Mouse (Mus musculus): ENCODE data around the gene Gtf2a2.
"Not testable (repeated sequence)": the region's sequence is repeated elsewhere in the genome, so short reads cannot be mapped to it uniquely, and the experiment has no call there.

Gtf2a2 gene

DNA sequence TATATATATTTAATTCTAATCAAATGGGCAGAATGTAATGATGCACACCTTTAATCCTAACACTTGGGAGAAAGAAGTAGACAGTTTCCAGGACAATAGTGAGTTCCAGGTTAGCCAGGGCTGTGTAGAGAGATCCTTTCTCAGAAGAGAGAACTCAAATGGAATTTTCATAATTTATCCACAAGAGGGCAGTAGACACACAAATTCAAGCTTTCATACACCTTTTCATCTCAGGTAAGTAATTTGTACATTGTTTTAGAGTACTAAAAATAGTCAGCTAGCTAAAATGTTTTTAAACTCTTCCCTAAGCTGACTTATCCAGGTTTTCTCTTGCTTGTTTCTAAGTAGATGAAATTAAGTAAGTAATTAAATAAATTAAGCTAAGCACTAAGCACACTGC is 6.5 kb downstream of the Gtf2a2 start:
- DNase-seq (ENCODE audit: low spot score in 2 of 2): no peak

DNA sequence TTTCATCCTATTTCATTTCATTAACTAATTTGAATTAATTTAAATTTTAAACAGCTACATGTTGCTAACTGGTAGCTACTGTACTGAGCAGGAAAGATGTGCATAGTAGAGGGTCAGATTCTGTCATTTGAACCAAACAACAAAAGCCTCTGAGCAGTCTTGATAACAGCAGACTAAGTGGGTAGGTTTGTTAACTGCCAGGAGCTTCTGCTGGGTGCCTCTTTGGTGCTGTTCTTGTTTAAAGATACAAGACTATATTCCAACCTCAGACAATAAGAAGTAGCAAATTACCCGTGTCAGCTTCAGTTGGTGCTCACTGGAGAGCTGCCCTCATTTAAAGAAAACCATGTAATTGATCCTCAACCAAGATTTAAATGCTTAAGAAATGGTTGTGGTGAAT is 9.3 kb downstream of the Gtf2a2 start:
- no peak for DNase-seq (ENCODE audit: low spot score in 2 of 2)

DNA sequence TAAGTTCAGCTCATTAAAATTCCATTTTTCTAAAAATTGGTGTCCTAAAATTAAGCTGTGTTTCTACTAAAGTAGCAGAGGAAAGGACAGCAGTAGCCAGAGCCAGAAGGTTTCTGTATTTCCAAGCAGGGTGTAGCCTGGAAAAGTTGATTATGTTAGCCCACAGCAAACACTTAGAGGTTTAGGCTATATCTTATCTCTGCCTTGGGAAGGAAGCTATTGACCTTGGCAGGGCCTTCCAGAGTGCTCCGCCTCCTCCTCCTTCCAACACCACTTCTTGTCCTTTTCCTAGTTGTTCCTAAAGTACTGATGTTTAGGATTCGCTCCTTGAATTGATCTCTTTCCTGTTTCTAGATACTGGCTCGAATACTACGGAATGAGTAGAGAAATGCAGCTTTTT is 9.7 kb downstream of the Gtf2a2 start:
- DNase-seq (ENCODE audit: low spot score in 2 of 2): no peak

- DNase-seq (ENCODE audit: low spot score in 2 of 2): not testable (repeated sequence)
These were observed 11.3 kb downstream of the Gtf2a2 start for GRCm38 (mm10) chr9:70023615-70024014.

GRCm38 (mm10) chr9:70024648-70025047 is 12.3 kb downstream of the Gtf2a2 start:
- no peak for DNase-seq (ENCODE audit: low spot score in 2 of 2)

GRCm38 (mm10) chr9:70025365-70026012 is 13.1 kb downstream of the Gtf2a2 start:
- DNase-seq (ENCODE audit: low spot score in 2 of 2): no peak

DNA sequence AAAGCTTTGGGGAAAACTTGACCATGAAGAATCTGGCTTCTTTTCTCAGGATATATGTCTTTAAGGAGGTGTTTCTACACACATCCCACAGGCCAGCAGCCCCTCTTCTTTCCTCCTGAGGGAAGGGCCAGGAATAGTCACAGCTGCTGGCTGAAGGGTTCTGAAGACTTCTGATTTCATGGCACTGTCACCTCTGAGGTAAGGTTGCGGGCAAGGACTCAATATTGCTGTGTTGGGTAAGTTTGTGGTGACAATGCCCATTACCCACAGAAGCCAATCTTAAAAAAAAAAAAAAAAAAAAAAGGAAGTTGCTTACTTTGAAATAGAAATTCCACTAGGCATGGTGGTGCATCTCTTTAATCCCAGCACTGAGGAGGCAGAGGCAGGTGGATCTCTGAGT is 19.8 kb downstream of the Gtf2a2 start:
- no peak for DNase-seq (ENCODE audit: low spot score in 2 of 2)

- no peak for DNase-seq (ENCODE audit: low spot score in 2 of 2)
These were observed 20.7 kb downstream of the Gtf2a2 start for GRCm38 (mm10) chr9:70033056-70033455.

DNA sequence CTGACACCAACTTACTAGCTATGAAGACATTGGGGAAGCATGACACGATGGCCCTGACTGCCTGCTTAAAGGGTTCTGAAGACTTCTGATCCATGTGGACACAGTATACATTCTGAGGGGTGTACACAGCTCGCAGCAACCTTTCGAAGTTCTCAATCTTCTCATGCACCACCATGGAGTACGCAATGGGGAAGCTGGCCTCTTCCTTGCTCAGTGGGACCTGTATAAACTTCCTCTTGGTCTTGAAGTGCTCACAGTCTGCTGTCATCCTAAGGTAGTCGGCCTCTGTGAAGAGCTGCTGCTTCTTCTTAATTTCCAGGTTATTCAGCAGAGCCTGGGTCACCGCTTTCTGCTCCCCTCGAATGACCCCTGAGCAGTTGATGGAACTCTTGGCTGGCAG is 22.4 kb downstream of the Gtf2a2 start:
- DNase-seq (ENCODE audit: low spot score in 2 of 2): no peak

- DNase-seq (ENCODE audit: low spot score in 2 of 2): no peak
These were observed 24.3 kb downstream of the Gtf2a2 start for GRCm38 (mm10) chr9:70036646-70037045.

DNA sequence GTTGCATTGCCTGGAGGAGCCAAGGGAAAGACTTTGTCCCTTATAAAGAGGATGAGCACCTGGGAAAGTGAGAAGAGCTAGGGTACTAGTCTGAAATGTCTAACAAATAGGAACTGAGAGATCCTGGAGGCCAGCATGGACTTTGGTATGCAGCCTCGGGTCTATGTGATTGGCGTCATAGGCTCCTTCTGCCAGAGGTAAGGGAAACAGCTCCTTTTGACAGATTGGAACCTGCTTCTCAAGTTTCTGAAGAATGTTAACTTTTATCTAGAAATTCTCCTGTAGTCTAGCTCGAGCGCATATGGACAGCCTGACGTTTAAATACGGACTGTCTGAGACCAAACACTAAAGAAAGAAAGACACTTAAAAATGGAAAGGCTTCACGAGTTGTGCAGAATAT is 25.6 kb downstream of the Gtf2a2 start, which contains the start of gene Gcnt3:
Gcnt3 (minus strand) TSS at position 101 of the 400 bp plus-strand sequence.
- DNase-seq (ENCODE audit: low spot score in 2 of 2): no peak

DNA sequence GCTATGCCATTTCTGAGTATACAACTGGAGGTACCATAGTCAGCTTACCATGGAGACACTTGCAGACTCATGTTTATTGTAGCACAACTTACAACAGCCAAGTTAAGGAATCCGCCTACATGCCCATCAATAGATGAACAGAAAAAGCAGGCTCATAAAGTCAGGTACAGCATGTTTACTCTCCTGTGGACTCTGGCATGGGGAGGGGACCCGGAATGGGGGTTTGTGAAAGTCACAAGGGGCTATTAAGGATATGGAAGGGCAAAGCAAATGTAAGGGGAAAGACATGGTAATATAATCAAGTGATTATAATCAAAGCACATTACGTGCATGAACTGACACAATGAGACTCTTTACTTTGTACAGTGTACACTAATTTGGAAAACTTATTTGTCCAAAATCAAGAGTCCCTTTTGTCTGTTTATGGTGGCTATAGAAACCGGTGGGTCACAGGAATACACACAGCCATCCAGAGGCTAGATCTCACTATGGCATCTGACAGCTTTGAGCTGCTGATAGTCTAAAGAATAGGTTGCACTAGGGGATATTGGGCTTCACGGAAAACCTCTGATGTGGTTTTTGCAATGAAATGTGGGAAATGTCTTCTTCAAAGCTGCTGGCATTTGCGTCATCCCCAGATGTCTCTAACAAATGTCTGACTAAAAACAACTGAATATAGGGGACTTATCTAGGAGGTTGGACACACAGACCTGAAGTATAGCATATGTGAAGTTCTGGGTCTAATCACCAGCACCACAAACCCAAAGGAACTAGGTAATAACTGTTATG is 27.4 kb downstream of the Gtf2a2 start:
- no peak for DNase-seq (ENCODE audit: low spot score in 2 of 2)

GRCm38 (mm10) chr9:70040570-70040969 is 28.2 kb downstream of the Gtf2a2 start:
- DNase-seq (ENCODE audit: low spot score in 2 of 2): no peak

DNA sequence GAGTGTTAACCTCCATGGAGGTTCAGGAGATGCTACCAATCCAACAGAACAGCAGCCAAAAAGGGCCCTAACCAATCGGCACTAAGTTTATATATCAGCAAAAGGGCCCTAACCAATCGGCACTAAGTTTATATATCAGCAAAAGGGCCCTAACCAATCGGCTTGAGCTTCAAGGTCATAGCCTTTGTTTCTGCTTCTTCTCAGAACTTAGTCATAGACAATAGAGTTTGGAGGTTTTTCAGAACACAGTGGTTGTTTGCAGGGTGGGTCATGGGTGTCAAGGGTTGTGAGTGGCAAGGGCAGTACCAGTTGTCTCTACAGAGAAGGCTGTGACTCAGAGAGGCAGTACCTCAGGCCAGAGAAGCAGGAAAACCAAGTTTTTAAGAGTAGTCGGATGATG is 29.8 kb downstream of the Gtf2a2 start:
- DNase-seq (ENCODE audit: low spot score in 2 of 2): no peak

DNA sequence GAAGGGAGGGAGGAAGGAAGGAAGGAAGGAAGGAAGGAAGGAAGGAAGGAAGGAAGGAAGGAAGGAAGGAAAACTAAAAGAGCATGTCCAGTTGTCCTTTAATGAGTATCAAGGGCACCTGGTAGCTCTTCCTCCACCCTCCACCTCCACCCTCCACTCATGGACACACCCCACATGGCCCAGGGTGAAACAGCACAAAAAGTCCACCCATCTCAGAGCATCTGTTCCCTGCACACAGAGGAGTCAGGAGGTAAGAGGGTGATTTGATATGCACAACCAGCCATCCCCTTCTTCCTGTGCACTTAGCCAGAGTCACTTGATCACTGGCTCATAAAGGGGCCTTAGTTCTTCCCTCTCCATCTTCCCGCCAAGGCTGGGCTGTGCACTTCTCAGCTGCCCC is 30.6 kb downstream of the Gtf2a2 start:
- no peak for DNase-seq (ENCODE audit: low spot score in 2 of 2)

DNA sequence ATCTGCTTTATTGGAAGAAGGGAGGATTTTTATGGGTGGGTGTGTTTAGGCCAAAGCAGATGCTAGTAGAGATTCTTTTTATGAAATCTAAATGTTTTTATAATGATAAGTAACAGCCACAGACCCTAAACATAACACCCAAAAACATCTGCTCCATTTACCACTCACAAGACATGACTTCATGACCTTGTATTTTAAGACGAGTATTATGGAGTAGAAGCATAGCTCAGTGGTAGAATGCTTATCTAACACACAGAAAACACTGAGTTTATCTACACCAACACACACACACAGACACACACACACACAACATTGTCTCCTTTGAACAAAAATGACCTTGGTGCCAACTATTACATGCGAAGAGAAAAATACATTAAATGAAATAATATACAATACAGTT is 32.5 kb downstream of the Gtf2a2 start:
- no peak for DNase-seq (ENCODE audit: low spot score in 2 of 2)

- DNase-seq (ENCODE audit: low spot score in 2 of 2): no peak
These were observed 33.9 kb downstream of the Gtf2a2 start for GRCm38 (mm10) chr9:70046255-70046654.

DNA sequence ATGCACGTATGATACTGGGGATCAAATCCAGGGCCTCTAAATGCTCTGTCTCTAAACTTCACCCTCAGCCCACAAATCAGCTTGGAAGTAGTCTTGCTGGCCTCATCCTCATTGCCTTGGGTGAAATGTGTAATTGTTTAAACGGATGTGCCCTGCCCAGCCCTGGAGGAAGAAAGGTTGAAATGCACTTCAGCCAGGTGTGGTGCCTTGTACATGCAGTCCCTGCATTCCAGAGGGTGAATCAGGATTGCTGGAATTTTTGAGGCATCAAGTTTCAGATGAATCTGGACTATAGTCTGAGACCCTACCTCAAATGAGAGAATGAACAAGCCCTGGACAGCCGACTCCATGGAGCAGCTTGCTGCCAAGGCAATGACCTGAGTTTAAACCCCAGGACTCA is 35.5 kb downstream of the Gtf2a2 start:
- no peak for DNase-seq (ENCODE audit: low spot score in 2 of 2)

- no peak for DNase-seq (ENCODE audit: low spot score in 2 of 2)
These were observed 35.9 kb downstream of the Gtf2a2 start for GRCm38 (mm10) chr9:70048280-70048679.

DNA sequence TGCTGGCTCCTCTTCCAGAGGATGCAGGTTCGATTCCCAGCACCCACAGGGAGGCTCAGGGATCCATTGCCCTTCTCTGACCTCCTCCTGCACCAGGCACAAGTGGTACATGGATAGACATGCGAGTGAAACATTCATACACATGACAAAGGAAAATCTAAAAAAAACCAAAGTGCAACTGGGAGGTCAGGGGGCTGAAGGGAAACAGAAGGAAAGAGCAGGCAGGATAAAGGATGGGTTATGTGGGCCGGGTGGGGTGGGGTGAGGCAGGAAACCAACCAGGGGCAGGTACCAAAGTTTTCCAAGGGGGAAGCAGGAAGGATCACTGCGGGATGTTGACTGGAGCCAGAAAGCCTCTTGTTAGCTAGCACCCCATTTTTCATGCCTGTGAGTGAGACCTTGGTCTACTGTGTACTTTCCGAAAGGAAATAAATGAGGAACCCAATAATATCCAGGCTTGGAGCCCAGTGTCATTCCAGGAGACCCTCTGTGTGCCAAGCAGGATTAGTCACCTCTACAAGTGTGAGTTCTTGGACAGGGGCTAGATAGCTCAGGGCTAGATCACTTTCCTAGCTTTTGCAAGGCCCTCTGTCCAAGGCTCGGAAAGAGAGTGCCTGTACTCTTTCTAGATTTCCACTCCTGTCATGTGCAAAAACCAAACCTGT is 36.5 kb downstream of the Gtf2a2 start:
- DNase-seq (ENCODE audit: low spot score in 2 of 2): no peak

DNA sequence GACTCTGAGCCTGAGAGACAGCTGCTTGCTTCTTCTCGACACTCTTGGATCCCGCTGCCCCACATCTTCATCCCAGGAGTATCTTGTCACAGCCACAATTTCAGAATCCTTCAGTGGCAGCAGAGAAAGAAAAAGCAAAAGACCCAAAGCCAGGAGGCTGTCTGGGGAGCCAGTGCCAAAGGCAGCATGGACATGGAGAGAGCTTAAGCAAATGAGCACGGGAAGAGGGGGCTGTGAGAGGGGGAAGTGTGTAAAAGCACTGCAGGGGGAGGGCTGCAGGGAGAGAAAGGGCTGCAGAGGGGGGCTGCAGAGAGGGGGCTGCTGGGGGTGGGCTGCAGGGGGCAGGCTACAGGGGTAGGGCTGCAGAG is 37.0 kb downstream of the Gtf2a2 start:
- DNase-seq (ENCODE audit: low spot score in 2 of 2): no peak

DNA sequence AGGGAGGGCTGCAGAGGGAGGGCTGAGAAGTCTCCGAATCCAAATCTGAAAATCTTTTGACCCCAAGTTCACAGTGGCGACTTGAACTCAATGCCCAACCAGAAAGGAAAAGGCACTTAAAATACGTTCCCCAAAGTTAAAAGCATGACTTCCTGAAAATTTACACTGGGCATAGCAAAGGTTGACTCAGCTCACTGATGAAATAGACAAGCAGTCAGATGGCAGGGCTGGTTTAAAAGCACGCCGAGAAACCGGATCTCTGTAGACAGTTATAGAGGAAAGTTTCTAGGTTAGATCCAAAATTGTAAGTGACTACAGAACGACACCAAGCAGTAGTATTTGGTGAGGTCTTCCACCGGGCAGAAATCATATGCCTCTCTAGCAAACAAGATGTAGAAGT is 37.5 kb downstream of the Gtf2a2 start:
- DNase-seq (ENCODE audit: low spot score in 2 of 2): no peak

- no peak for DNase-seq (ENCODE audit: low spot score in 2 of 2)
These were observed 40.4 kb downstream of the Gtf2a2 start for GRCm38 (mm10) chr9:70052730-70053129.
